Mouse (Mus musculus) neural tube, embryonic 12.5 days (tissue): ENCODE results near the gene Iars. TPM values are rescaled to one million over a fixed set of nuclear protein-coding genes. Genes with fewer than 3 reads are reported as not detected.

Source experiments
- ATAC-seq: fragments of 200-750 bp; cut with Nextera tagmentation; 2 replicates; pipeline ENCODE4 v1.8.0; 2017; ENCODE audit warnings: low read depth, mild to moderate bottlenecking, moderate TSS enrichment, moderate library complexity; ENCODE audit not compliant: low FRiP score
- H3K27ac ChIP-seq: fragments of 300-500 bp; sonication (generic); 2 replicates; pipeline ENCODE4 v1.5.1; 2016
- H3K27me3 ChIP-seq: fragments of 300-500 bp; sonication (generic); replicated peaks from 2 replicates; pipeline ENCODE4 v1.6.1; 2016; ENCODE audit warnings: mild to moderate bottlenecking
- H3K36me3 ChIP-seq: fragments of 300-500 bp; sonication (generic); 2 replicates; pipeline ENCODE4 v1.6.1; 2016; ENCODE audit warnings: mild to moderate bottlenecking
- H3K4me1 ChIP-seq: fragments of 300-500 bp; sonication (generic); 2 replicates; pipeline ENCODE4 v1.6.1; 2016
- H3K4me2 ChIP-seq: fragments of 300-500 bp; sonication (generic); replicated peaks from 2 replicates; pipeline ENCODE4 v1.6.1; 2016; ENCODE audit warnings: mild to moderate bottlenecking
- H3K4me3 ChIP-seq: fragments of 300-500 bp; sonication (generic); 2 replicates; pipeline ENCODE4 v1.5.1; 2016
- H3K9ac ChIP-seq: fragments of 300-500 bp; sonication (generic); 2 replicates; pipeline ENCODE4 v1.6.1; 2016; ENCODE audit warnings: mild to moderate bottlenecking
- H3K9me3 ChIP-seq: fragments of 300-500 bp; sonication (generic); 2 replicates; pipeline ENCODE4 v1.6.1; 2016; ENCODE audit warnings: mild to moderate bottlenecking
- WGBS: fragments of 180-500 bp; shearing (Covaris S2); methylation state at CpG from one replicate; pipeline ENCODE4 v1.1.7; 2016; 5-methylcytosine and 5-hydroxymethylcytosine counted together
- polyA plus RNA-seq: library from polyadenylated mRNA; unstranded; fragments of >200 nt; fragmentation: Nextera tagmentation; extraction: Ambion mirVana; gene quantifications from 2 replicates; pipeline ENCODE4 v1.2.1, GENCODE M21; 2016

The Iars gene
- polyA plus RNA-seq, 1 experiment from 2014 or later = 83.7 TPM

DNA sequence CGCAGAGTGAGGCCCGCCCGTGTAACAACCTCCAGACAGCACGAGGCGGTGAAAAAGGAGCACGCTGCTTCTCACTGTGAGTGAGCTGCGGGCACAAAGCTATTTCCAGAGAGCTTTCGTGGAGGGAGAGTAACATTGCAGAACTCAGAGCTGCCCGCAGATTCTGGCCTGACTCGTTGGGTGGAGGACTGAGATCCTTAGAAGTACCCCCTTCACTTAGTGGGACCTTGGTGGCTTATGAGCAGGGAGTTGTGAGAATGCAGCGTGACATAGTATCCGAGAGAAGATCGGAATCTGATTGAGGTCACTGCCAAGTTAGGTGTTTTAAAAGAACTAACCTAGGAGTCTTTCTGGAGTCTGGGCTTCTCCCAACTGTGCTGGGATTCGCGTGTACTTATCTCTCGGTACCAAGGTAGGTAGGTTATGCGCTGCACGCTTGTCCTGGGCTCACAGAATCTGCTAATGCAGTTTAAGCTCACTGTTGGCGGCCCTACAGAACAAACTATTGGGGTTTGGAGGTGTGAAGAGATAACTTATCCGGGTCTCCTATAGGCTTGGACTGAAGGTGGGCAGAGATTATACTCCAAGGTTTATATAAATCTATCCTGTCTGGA is 440 bp downstream of the Iars start:
- Histone ChIP-seq H3K4me1 (peaks cover 21% of the 10 kb centered on the region), H3K9ac (peak overlapping the region; percentile 66), H3K9me3 (no peaks in the 10 kb centered on the region), H3K4me3 (peak overlapping the region; percentile 75), H3K36me3 (peaks cover 11% of the 10 kb centered on the region), H3K4me2 (peak overlapping the region; percentile 93), H3K27ac (no peak overlapping the region), H3K27me3 (no peaks in the 10 kb centered on the region)
- peak; percentile 14; the same call in 1 of the 2 replicates for ATAC-seq
- 1% methylated on average over 20 of the region's 20 CpGs for WGBS

DNA sequence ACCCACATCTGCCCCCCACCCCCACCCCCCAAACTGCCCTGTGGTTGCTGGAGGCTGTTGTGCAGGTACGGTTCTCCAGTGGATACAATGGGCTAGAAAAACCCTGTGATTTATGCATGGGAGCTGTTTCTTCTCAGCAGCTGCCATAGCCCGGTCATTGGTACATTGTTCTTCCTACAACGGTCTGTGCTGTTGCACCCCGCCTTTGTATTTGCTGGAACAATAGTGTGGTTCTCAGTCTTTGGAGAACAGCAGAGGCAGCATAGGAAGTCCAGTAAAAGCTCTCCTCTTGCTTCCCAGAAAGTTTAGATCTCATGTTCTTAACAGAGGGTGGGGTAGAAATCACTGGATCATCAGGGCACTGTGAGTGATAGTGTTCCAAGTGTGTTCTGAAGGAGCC is 2.4 kb downstream of the Iars start:
- no peak for ATAC-seq
- H3K9ac ChIP-seq = peak overlapping the region; percentile 33; the same call in 1 of the 2 replicates
- H3K27ac ChIP-seq = no peak overlapping the region
- 33% methylated on average over 4 of the region's 4 CpGs for WGBS
- peaks cover 13% of the 10 kb centered on the region for H3K36me3 ChIP-seq
- H3K4me2 ChIP-seq = peak overlapping the region; percentile 93
- no peak overlapping the region for H3K4me3 ChIP-seq
- no peaks in the 10 kb centered on the region for H3K9me3 ChIP-seq
- peaks cover 21% of the 10 kb centered on the region for H3K4me1 ChIP-seq
- H3K27me3 ChIP-seq = no peaks in the 10 kb centered on the region

DNA sequence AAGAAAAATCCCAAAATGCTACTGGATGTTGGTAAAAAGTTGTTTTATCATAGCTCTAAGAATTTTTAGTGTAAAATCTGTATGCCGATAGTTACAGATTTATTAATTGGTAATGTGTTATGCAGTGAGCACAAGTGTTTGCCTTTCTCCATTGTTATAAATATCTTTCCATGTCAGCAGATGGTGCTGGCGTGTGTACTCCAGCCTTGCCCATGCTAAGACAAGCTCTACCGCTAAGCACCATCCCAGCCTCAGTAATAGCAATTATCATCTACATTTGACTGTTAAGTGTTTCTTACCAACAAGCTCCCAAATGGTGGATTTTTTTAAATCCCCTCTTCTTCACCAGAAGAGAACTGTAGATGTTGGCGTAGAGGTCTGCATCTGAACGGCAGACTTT is 9.2 kb downstream of the Iars start:
- Histone ChIP-seq H3K27ac (no peak overlapping the region), H3K4me3 (no peak overlapping the region), H3K4me1 (no peaks in the 10 kb centered on the region), H3K36me3 (peaks cover 50% of the 10 kb centered on the region), H3K9me3 (no peaks in the 10 kb centered on the region), H3K9ac (no peak overlapping the region), H3K27me3 (no peaks in the 10 kb centered on the region), H3K4me2 (no peak overlapping the region)
- ATAC-seq = no peak
- WGBS = 95% methylated on average over 5 of the region's 5 CpGs

DNA sequence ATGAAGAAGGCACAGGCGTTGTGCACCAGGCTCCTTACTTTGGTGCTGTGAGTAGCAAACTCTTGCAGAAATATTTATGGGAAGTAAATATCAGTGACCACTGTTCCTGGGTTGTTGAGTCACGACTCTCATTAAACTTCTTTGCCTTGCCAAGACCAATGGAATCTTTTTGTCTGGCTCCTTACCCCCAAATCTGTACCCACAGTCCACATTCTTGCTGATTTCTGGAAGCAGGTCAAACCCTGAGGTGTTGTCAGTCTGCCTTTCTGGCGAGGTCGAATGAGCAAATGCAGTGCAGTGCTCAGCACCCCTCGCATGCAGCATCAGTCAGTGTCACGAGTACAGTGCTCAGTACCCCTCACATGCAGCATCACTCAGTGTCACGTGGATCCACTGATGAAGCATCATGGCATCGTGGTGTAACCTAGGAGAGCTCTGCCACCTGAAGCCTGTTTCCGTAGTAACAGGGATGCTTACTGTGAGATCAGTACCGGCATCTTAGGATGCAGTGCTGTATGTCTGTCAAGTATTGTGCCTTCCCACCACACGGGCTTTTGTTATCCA is 21.4 kb downstream of the Iars start:
- Histone ChIP-seq H3K4me3 (no peak overlapping the region), H3K36me3 (peaks cover 75% of the 10 kb centered on the region), H3K4me2 (no peak overlapping the region), H3K9ac (no peak overlapping the region), H3K9me3 (no peaks in the 10 kb centered on the region), H3K27me3 (no peaks in the 10 kb centered on the region), H3K27ac (no peak overlapping the region), H3K4me1 (peaks cover 14% of the 10 kb centered on the region; the same call in 1 of the 2 replicates)
- WGBS = 90% methylated on average over 11 of the region's 11 CpGs
- ATAC-seq = no peak

DNA sequence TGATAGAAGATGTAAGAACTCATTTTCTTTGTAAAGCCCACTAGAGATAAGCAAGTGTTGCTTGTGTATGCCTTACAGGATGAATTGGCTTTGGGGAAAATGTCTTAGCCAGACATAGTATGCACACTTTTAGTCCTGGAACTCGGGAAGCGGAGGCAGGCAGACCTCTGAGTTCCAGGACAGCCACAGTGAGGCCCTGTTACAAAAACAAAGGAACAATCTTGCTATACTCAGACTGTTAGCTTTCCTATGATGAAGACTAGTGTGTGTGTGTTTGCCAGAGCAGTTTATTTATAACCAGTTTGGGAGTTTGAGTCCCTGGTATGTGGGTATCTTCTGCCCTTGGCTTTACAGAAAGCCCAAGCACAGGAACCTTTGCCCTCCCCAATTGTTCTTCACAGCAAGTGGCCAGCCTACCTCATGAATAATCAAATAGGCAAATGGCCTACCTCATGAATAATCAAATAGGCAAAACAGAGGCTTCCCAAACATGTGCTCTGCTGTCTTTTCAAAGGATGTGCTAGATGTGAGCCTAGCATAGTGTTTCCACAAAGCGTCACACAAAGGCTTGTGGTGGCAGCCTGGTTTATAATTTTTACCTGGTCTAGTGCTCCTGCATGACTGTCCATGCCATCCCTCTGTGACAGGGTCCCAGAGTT is 24.3 kb downstream of the Iars start:
- no peak overlapping the region for H3K27ac ChIP-seq
- 0 out of 2 replicates have a peak overlapping the region, but pooled peaks have one; percentile 16 for H3K4me2 ChIP-seq
- no peaks in the 10 kb centered on the region for H3K27me3 ChIP-seq
- ATAC-seq = peak; percentile 81
- H3K9ac ChIP-seq = no peak overlapping the region
- H3K9me3 ChIP-seq = no peaks in the 10 kb centered on the region
- peaks cover 86% of the 10 kb centered on the region for H3K36me3 ChIP-seq
- H3K4me1 ChIP-seq = peaks cover 14% of the 10 kb centered on the region; the same call in 1 of the 2 replicates
- no peak overlapping the region for H3K4me3 ChIP-seq
- WGBS = 36% methylated on average over 3 of the region's 3 CpGs

DNA sequence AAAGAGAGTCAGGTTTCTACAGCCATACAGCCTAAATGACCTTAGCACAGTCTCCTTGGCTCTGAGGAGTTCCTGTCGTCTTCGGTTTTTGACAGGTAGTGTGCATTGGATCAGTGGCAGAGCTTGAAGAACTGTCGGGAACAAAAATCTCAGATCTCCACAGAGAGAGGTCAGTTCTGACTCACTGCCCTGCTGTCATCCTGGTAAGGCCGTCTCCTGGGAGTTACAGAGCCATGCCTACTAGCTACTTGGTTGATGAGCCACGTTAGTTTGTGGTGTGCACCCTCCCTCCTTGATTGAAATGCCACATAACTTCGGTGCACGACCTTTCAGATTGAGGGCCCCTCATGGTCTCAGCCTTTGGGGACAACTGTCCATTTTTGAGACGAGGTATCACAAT is 26.4 kb downstream of the Iars start:
- H3K4me3 ChIP-seq = no peak overlapping the region
- WGBS = 93% methylated on average over 8 of the region's 8 CpGs
- no peak overlapping the region for H3K27ac ChIP-seq
- no peak for ATAC-seq
- peaks cover 86% of the 10 kb centered on the region for H3K36me3 ChIP-seq
- no peak overlapping the region for H3K9ac ChIP-seq
- no peak overlapping the region for H3K4me2 ChIP-seq
- no peaks in the 10 kb centered on the region for H3K27me3 ChIP-seq
- H3K9me3 ChIP-seq = no peaks in the 10 kb centered on the region
- peaks cover 14% of the 10 kb centered on the region; the same call in 1 of the 2 replicates for H3K4me1 ChIP-seq

DNA sequence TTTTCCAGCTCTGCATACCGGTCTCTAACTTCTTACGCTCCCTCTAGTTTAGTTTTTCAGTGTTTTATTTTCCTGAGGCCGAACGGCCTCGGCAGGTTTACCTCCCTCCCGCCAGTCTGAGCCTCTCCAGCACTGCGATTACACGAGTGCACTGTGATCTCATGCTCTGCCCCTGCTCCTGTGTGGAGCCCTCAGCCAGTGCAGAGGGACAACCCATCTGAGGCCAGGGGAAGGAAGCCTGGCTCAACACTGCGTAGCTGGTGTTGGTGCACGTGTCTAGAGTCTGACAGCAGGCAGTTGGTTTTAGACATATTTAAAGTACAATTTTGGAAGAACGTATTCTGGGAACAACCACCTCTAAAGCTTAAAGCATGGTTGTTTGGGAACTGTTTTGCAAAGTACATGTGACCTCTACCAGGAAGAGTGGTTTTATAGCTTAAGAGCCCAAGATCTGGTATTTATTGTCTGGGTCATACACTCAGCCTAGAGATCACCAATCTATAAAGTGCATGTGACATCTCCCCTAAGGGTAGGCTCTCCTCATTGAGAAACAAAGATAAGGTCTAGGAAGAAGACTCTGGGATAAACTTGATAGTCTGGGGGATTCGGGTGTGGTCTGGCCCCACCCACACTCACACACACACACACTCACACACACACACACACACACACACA is 30.3 kb downstream of the Iars start:
- Histone ChIP-seq H3K4me1 (no peaks in the 10 kb centered on the region), H3K9me3 (no peaks in the 10 kb centered on the region), H3K27me3 (no peaks in the 10 kb centered on the region), H3K36me3 (peaks cover 89% of the 10 kb centered on the region), H3K9ac (no peak overlapping the region), H3K4me2 (no peak overlapping the region), H3K27ac (no peak overlapping the region), H3K4me3 (no peak overlapping the region)
- 96% methylated on average over 12 of the region's 12 CpGs for WGBS
- ATAC-seq = no peak

DNA sequence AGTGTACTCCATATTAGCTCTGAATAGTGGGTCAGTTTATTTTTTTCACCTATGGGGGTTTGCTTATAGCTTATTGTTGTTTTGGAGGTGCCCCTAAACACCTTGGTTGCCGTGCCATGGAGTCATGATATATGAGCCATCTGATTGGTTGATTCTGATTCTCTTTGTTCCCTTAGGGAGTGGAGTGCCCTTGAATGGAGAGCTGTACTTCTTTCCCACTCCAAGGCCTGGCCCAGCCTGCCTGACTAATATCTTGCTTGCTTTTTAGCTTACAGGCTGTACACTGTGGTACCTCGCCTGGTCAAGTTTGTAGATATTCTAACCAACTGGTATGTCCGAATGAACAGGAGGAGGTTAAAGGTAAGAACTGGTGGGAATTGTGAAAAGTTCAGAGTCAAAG is 37.4 kb downstream of the Iars start:
- no peak overlapping the region for H3K4me2 ChIP-seq
- no peak overlapping the region for H3K4me3 ChIP-seq
- ATAC-seq = no peak
- no peaks in the 10 kb centered on the region for H3K27me3 ChIP-seq
- no peaks in the 10 kb centered on the region for H3K9me3 ChIP-seq
- H3K9ac ChIP-seq = no peak overlapping the region
- 89% methylated on average over 3 of the region's 3 CpGs for WGBS
- no peaks in the 10 kb centered on the region for H3K4me1 ChIP-seq
- peaks cover 93% of the 10 kb centered on the region for H3K36me3 ChIP-seq
- H3K27ac ChIP-seq = no peak overlapping the region

DNA sequence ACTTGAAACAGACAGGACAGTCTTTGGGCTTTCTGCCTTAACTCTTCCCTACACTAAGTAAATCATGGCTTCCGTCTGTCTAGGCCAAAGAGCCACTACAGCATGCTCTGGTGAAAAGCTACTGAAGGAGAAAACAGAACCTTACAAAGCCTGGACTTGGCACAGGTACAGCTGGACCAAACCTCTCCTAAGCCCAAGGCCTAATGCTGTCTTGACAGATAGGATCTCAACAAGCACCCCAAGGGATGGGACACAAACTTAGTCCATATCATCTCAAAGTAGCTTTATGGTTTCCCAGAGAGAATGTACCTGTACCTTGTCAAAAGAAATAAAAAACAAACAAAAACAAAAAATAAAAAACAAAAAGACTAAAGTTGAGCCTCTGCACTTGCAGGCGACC is 54.5 kb downstream of the Iars start:
- no peaks in the 10 kb centered on the region for H3K4me1 ChIP-seq
- H3K4me2 ChIP-seq = no peak overlapping the region
- no peak overlapping the region for H3K27ac ChIP-seq
- H3K36me3 ChIP-seq = peaks cover 41% of the 10 kb centered on the region
- no peak overlapping the region for H3K9ac ChIP-seq
- no peak overlapping the region for H3K4me3 ChIP-seq
- WGBS = 89% methylated on average over 2 of the region's 2 CpGs
- no peaks in the 10 kb centered on the region for H3K27me3 ChIP-seq
- no peak for ATAC-seq
- H3K9me3 ChIP-seq = no peaks in the 10 kb centered on the region

DNA sequence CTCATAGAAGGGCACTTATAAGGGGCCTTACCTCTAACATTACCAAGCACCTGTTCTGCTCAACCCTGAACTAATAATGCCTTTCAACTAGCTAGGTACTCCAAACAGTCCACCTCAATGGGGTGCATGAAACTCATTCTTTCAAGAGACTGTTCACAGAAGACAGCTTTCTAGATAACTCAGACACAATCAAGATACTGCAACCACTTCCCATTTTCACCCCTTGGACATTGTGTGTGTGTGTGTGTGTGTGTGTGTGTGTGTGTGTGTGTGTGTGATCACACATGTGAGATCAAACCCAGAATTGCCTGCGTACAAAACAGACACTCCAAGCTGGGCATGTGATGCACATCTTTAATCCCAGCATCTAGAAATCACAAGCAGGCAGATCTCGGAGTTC is 56.1 kb downstream of the Iars start:
- H3K27ac ChIP-seq = no peak overlapping the region
- whole genome bisulfite sequencing = 85% methylated on average over 2 of the region's 2 CpGs
- H3K4me3 ChIP-seq = no peak overlapping the region
- no peaks in the 10 kb centered on the region for H3K9me3 ChIP-seq
- peaks cover 26% of the 10 kb centered on the region for H3K36me3 ChIP-seq
- no peaks in the 10 kb centered on the region for H3K27me3 ChIP-seq
- H3K4me2 ChIP-seq = no peak overlapping the region
- no peaks in the 10 kb centered on the region for H3K4me1 ChIP-seq
- ATAC-seq = no peak
- H3K9ac ChIP-seq = no peak overlapping the region

DNA sequence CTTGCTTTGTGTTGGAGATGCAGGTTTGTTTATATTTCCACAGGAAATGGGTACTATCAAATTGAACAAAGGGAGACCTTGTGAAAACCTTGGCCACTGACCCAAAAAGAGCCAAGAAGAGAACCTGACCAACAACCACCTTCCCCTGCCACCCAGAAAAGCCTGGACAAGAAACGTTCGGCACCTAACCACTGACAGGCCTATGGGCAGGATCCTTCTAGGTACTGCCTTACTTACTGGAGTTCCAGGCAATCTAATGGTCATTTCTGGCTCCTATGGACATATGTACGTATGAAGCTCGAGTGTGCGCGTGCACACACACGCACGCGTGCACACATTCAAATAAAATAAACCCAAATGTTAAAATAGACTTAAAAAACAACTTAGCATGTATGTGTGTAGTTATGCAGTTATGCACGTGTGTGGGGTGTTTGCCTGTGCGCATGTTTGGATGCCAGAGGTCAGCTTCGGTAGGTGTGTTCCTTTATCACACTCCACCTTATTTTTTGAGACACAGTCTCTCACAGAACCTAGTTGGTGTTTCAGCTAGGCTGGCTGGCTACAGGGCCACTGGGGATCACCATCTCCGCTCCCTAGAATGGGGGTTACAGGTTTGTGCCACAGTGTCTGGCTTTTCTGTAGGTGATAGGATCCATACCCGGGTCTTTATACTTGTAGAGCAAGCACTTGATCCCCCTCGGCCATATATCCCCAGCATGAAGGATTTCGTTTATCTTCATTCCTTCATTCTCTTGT is 59.6 kb downstream of the Iars start:
- Histone ChIP-seq H3K27ac (no peak overlapping the region), H3K4me3 (no peak overlapping the region), H3K9ac (no peak overlapping the region), H3K27me3 (no peaks in the 10 kb centered on the region), H3K4me2 (no peak overlapping the region), H3K4me1 (no peaks in the 10 kb centered on the region), H3K9me3 (no peaks in the 10 kb centered on the region), H3K36me3 (no peaks in the 10 kb centered on the region; the same call in 1 of the 2 replicates)
- WGBS = 92% methylated on average over 16 of the region's 16 CpGs
- no peak for ATAC-seq

DNA sequence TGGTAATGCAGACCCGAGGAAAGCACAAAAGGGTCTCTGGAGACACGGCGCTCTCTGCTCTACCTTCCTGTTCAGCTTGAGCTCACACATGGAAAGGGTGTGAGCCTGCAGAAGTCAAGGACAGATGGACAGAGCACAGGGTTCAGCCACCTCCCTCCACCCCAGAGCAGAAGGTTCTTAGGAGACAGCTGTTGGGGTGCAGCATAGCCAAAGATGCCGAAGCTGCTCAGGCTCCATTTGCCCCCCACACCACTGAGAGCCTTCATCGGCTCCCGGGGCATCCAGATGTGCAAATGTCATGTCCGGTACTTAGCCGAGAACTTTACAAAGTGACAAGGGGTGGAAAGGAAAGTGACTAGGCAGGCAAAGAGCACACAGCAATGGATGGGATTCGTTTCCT is 74.7 kb downstream of the Iars start:
- H3K4me3 ChIP-seq = no peak overlapping the region
- no peaks in the 10 kb centered on the region for H3K36me3 ChIP-seq
- no peak for ATAC-seq
- 88% methylated on average over 9 of the region's 9 CpGs for WGBS
- H3K9ac ChIP-seq = no peak overlapping the region
- no peak overlapping the region for H3K4me2 ChIP-seq
- no peaks in the 10 kb centered on the region for H3K9me3 ChIP-seq
- no peak overlapping the region for H3K27ac ChIP-seq
- H3K4me1 ChIP-seq = no peaks in the 10 kb centered on the region
- H3K27me3 ChIP-seq = no peaks in the 10 kb centered on the region
